Mouse (Mus musculus) ZHBTc4 (cell line): ENCODE measurements around the gene Apoc4.

Experiments used
- DNase-seq: peaks from one replicate; pipeline ENCODE4 v3.0.0-alpha.2; 2011; ENCODE audit warnings: low read depth, low spot score

Gene Apoc4

DNA sequence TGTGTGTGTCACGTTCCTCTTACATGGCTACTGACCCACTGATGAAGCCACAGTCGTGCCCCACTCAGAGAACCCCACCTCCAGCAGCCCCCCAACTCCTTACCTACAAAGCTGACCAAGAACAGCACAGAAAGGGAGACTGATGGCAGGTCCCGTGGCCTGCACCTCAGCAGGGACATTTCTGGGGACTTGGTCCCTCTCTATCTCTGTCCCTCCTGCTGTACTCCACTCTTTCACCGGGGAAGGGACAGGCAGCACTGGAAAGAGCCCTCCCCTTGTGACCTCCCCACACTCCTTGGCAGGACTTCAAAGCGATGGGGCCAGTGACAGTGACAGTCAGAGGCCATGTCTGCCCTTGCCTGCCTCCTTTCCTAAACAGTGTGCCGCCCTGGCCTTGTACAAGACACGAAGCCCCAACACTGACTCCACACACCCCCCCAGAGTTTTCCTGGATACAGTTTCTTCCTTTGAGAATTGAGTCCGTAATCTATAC lies at the start of gene Apoc4, which contains the start of gene Gm44805:
TSS of gene Apoc4 (minus strand) at position 278 of the 493 bp plus-strand sequence.
TSS of gene Gm44805 (minus strand) at position 222 of the 493 bp plus-strand sequence.
- DNase-seq, result no peak

GRCm38 (mm10) chr7:19726541-19726940 lies 45.3 kb upstream of the Apoc4 start:
- DNase-seq, result no peak

- DNase-seq, result no peak
Measured at GRCm38 (mm10) chr7:19724167-19724566, 42.9 kb upstream of the Apoc4 start.

GRCm38 (mm10) chr7:19722754-19723195 lies 41.5 kb upstream of the Apoc4 start:
- DNase-seq, result no peak

GRCm38 (mm10) chr7:19719200-19719599 lies 37.9 kb upstream of the Apoc4 start:
- no peak for DNase-seq

- no peak for DNase-seq
Measured at GRCm38 (mm10) chr7:19718297-19718952, 37.1 kb upstream of the Apoc4 start.

DNA sequence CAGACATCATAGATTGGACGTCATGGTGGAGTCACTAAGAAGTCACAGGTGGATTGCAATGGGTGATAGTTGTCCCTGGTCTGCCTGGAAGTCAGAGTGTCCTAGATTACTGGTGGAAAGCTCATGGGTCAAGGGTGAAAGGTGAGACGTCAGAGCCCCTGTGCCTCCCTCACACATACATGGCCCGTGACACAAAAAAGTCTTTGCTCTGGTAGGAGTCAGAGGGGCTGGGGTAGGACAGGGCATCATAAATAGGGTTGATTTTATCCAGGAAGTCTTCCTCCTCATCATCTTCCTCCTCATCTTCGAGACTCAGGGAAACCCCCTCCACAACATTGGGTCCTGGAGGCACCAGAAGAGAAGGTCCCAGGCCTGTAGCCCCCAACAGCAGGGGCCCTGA lies 36.1 kb upstream of the Apoc4 start:
- DNase-seq, result no peak

GRCm38 (mm10) chr7:19716822-19717221 lies 35.5 kb upstream of the Apoc4 start:
- no peak for DNase-seq

GRCm38 (mm10) chr7:19716055-19716682 lies 34.9 kb upstream of the Apoc4 start:
- no peak for DNase-seq

DNA sequence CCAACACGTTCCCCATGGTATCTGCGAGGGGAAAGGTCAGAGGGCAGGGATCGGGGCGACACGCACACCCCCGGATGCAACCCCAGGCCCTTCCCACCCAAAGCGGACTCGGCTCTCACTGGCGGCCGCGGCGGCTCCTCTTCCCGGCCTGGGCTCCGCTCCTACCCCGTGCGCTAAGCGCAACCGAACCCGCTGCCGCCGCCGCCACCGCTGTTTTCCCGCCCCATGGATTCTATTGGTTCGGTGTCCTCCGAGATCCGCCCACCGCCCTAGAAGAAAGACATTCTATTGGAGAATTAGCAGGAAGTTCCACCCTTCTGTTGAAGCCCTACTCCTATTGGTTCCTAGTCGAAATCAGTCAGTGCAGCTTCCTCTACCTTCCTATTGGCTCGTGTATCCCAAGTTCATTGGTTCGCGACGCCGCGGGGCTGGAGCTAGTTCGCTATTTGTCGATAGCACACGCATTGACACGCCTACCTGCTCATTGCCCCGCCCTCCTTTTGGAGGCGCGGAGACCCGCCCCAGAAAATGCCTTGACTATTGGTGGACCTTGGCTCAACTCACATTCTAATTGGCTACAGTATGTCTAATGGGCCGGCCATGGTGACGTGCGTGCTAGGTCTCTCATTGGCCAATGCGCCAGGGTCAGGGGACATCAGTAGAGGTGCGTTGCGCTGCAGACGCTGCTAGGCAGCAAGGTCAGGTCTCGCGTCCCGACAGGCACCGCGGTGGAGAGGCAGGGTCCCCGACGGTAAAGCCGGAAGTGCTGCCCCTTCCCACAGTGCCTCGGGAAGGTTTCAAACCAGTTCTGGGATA lies 34.2 kb upstream of the Apoc4 start, which contains the start of gene Tomm40:
TSS of gene Tomm40 (minus strand) at position 200 of the 816 bp plus-strand sequence.
- DNase-seq, result peak; percentile 100

- DNase-seq, result no peak
Measured at GRCm38 (mm10) chr7:19714836-19715235, 33.6 kb upstream of the Apoc4 start.

DNA sequence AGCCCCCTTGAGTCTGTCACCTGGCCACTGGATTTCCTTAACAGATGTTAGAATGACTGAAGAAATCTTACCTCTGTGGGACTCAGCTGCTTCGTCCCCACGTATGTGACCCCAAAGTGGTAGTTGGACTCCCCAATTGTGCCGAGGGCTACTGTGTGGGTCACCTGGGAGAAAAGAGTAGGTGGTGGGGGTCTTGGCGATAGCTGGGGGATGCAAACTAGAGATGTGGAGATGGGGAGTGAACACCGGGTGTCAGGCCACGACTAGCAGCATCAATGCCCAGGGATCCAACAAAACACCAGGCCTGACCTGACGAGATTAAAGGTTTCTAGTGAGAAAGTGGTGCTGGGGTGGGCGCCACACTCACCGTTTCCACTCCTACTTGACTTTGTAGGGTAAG lies 32.3 kb upstream of the Apoc4 start:
- DNase-seq, result no peak

GRCm38 (mm10) chr7:19713196-19713595 lies 31.9 kb upstream of the Apoc4 start:
- DNase-seq, result peak; percentile 82

GRCm38 (mm10) chr7:19712414-19712813 lies 31.1 kb upstream of the Apoc4 start:
- peak; percentile 80 for DNase-seq

- no peak for DNase-seq
Measured at GRCm38 (mm10) chr7:19710650-19711049, 29.4 kb upstream of the Apoc4 start.

GRCm38 (mm10) chr7:19705271-19705670 lies 24.0 kb upstream of the Apoc4 start:
- DNase-seq, result no peak

GRCm38 (mm10) chr7:19704475-19704874 lies 23.2 kb upstream of the Apoc4 start:
- DNase-seq, result no peak

DNA sequence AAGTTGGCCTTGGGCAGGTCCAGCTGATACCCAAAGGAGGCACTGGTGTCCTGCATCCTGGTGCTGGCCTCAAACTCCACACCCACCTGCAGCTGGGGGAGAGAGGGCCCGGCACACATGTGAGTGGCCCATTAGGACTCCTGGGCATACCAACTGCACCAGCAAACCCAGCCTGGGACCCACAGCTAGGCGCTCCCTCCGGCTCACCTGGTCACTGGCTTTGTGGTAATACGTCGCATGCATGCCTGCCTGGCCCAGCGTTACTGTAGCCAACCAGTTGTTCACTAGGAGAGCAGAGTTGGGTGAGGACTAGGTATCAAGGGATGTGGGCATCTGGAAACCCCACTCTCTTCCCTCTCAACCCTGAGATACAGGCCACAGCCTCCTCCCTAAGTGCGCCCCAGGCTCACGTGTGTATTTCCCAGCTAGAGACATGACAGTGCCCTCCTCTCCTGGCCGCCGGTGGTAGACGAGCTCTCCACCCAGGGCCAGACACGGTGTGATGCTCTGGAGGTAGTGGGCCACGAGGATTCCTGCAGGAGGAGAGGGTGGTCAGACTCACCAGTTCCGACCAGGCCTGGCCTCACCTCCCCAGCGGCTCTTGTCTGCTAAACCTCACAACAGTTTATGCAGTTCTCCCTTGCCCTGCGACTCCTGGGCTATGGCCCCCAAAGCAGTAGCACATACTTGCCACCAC lies 21.7 kb upstream of the Apoc4 start:
- no peak for DNase-seq

DNA sequence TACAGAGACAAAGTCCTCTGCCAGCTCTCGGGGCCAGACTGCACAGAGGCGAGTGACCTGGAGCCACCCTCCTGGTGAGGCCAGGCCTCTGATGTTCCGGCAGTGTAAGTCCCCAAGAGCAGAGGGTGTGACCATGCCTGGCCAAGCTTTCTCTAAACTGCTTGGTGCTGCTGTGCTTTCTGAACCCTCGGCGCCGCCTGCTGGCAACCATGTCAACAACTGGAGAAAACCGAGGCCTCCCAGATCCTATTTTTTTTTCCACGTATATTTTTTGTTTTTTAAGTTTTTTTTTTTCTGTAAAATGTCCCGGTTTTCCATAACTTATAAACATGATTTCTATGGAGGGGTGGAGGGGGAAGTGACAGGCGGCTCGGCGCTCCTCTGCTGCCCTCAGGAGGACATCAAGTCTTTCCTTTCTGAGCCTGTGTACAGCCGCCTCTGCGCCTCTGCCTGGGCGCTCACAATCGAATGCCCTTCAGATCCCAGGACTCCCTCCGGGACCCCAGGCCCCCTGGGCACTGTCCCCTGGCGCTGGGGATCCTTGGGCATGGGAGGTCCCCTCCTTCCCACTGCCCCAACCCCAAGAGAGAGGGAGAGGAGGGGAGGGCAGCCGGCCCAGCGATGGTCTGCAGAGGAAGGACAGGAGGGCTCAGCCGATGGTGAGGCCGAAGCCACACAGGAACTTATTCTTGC lies 19.9 kb upstream of the Apoc4 start:
- peak; percentile 94 for DNase-seq

DNA sequence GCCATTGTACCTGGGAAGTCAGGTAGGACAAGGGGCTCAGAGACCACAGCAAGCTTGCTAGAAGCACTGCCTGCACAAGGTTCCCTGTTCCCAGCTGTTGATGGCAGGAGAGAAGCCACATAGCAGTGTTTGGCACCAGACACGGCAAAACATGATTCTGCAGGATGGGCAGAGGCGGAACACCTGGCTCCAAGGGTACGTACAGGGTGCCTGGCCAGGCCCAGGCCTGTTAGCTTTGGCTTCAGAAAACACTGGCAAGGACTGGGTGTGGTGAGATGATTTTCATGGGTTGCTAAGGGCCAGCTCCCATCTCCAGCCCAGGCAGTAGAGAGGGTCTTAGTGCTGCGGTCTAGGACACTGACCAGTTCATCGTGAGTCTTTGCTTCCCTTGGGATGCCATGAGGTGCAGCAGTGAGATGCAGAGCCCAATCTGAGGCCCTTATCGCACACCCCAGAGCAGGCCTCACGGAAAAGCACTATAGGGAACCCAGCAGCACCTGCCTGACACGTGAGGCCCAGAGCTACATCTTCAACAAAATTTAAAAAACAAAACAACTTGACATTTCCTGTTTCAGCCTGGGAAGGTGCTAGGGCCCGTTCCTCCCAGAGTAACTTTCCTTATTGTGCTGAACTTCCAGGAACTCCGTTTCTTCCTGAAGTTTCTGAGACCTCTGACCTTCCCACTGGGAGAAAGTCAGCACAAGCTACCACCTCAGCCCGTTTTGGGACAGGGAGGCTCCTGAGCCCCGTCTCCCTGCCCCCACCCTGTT lies 19.2 kb upstream of the Apoc4 start:
- DNase-seq, result no peak
